Mouse (Mus musculus) heart, postnatal 0 days (tissue): ENCODE data around the gene Smarce1. TPM values are rescaled to one million over a fixed set of nuclear protein-coding genes. Genes with fewer than 3 reads are reported as not detected.

Source experiments
- ATAC-seq: fragments of 200-750 bp; cut with Nextera tagmentation; 2 replicates; pipeline ENCODE4 v1.8.0; 2017; ENCODE audit warnings: low read depth, moderate number of reproducible peaks, moderate library complexity; ENCODE audit not compliant: insufficient read depth
- DNase-seq: peaks from one replicate; pipeline ENCODE4 v3.0.0-alpha.2; 2016; ENCODE audit warnings: low spot score
- H3K27ac ChIP-seq: fragments of 300-500 bp; sonication (generic); 2 replicates; pipeline ENCODE4 v1.5.1; 2014; ENCODE audit warnings: low read depth, mild to moderate bottlenecking
- H3K27me3 ChIP-seq: fragments of 300-500 bp; sonication (generic); 2 replicates; pipeline ENCODE4 v1.6.1; 2014; ENCODE audit warnings: low read length, mixed read lengths; ENCODE audit not compliant: control insufficient read depth, insufficient read depth
- H3K36me3 ChIP-seq: fragments of 300-500 bp; sonication (generic); replicated peaks from 2 replicates; pipeline ENCODE4 v1.6.1; 2014; ENCODE audit warnings: low read length, mixed read lengths; ENCODE audit not compliant: control insufficient read depth, insufficient read depth
- H3K4me1 ChIP-seq: fragments of 300-500 bp; sonication (generic); 2 replicates; pipeline ENCODE4 v1.6.1; 2014; ENCODE audit warnings: antibody characterized with exemption; ENCODE audit not compliant: control insufficient read depth, insufficient read depth
- H3K4me2 ChIP-seq: fragments of 300-500 bp; sonication (generic); 2 replicates; pipeline ENCODE4 v1.6.1; 2014; ENCODE audit warnings: low read depth, mild to moderate bottlenecking, low read length, moderate library complexity
- H3K4me3 ChIP-seq: fragments of 300-500 bp; sonication (generic); 2 replicates; pipeline ENCODE4 v1.5.1; 2014; ENCODE audit warnings: low read depth, low read length
- H3K9ac ChIP-seq: fragments of 300-500 bp; sonication (generic); replicated peaks from 2 replicates; pipeline ENCODE4 v1.6.1; 2014; ENCODE audit warnings: low read depth, low read length, mixed read lengths
- H3K9me3 ChIP-seq: fragments of 300-500 bp; sonication (generic); replicated peaks from 2 replicates; pipeline ENCODE4 v1.6.1; 2016; ENCODE audit warnings: low read length; ENCODE audit not compliant: control insufficient read depth
- CTCF ChIP-seq: IDR thresholded peaks from 2 replicates; pipeline ENCODE4 v1.5.1; 2016; ENCODE audit warnings: antibody characterized with exemption, control low read depth, low read depth
- EP300 ChIP-seq: IDR thresholded peaks from 2 replicates; pipeline ENCODE4 v1.6.1; 2016; ENCODE audit warnings: antibody characterized with exemption, low read depth
- WGBS: fragments of 180-500 bp; shearing (Covaris S2); extraction: QIAGEN DNeasy Blood & Tissue Kit; methylation state at CpG from one replicate; pipeline ENCODE4 v1.1.7; 2014; 5-methylcytosine and 5-hydroxymethylcytosine counted together
- polyA plus RNA-seq: library from polyadenylated mRNA; unstranded; fragments of >200 nt; fragmentation: Nextera tagmentation; extraction: Ambion mirVana; gene quantifications from 2 replicates; pipeline ENCODE4 v1.2.1, GENCODE M21; 2015
- total RNA-seq: library from RNA; depleted of rRNA; stranded (reverse); fragments of >200 nt; gene quantifications from 2 replicates; pipeline ENCODE4 v1.2.3, GENCODE M21; 2014; ENCODE audit warnings: low replicate concordance

The Smarce1 gene
- total and polyA plus RNA-seq, 2 experiments from 2014 or later: 96.9 to 126 TPM

DNA sequence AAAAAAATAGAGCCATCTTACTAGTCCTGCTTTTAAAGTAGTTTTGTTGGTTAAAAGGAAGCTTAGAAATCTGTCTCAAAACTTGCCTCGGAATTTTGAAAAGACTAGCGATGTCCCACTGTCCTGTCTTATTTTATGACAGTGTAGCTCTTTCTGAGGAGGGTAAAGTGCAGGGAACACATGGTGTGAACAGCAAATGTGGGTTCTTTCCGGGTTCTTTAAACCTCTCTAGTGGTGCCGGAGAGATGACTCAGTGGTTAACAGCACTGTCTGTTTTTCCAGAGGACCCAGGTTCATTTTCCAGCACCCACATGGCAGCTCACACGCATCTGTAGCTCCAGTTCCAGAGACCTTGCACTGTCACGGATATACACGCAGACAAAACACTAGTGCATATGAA is 38.4 kb upstream of the Smarce1 start:
- Histone ChIP-seq H3K9ac (no peak overlapping the region), H3K4me1 (no peaks in the 10 kb centered on the region), H3K4me3 (no peak overlapping the region), H3K36me3 (no peaks in the 10 kb centered on the region), H3K27me3 (no peaks in the 10 kb centered on the region), H3K9me3 (no peaks in the 10 kb centered on the region), H3K4me2 (no peak overlapping the region), H3K27ac (no peak overlapping the region)
- ATAC-seq: no peak
- DNase-seq: no peak
- 70% methylated on average over 7 of the region's 7 CpGs for WGBS
- TF ChIP-seq EP300 (no peak), CTCF (no peak)

GRCm38 (mm10) chr11:99265796-99266195 is 35.0 kb upstream of the Smarce1 start:
- DNase-seq (peak; percentile 37), ATAC-seq (peak; percentile 30; the same call in 1 of the 2 replicates)
- Histone ChIP-seq H3K9ac (no peak overlapping the region), H3K27me3 (no peaks in the 10 kb centered on the region), H3K9me3 (no peaks in the 10 kb centered on the region), H3K4me1 (no peaks in the 10 kb centered on the region), H3K4me3 (no peak overlapping the region), H3K27ac (peak overlapping the region; percentile 61), H3K36me3 (no peaks in the 10 kb centered on the region), H3K4me2 (no peak overlapping the region)
- no peak for TF ChIP-seq EP300
- TF ChIP-seq CTCF: no peak
- WGBS: 43% methylated on average over 9 of the region's 9 CpGs

GRCm38 (mm10) chr11:99265220-99265619 is 34.4 kb upstream of the Smarce1 start:
- TF ChIP-seq EP300 (no peak), CTCF (no peak)

GRCm38 (mm10) chr11:99256213-99256612 is 25.4 kb upstream of the Smarce1 start:
- Histone ChIP-seq H3K9me3 (no peaks in the 10 kb centered on the region), H3K27me3 (no peaks in the 10 kb centered on the region)
- 72% methylated on average over 4 of the region's 4 CpGs for WGBS

More at GRCm38 (mm10) chr11:99265220-99265619, 34.4 kb upstream of the Smarce1 start:
- no peaks in the 10 kb centered on the region for H3K9me3 ChIP-seq
- no peak overlapping the region for H3K4me3 ChIP-seq
- H3K9ac ChIP-seq: no peak overlapping the region
- 44% methylated on average over 9 of the region's 9 CpGs for WGBS
- H3K27ac ChIP-seq: peak overlapping the region; percentile 61; the same call in 1 of the 2 replicates
- no peak overlapping the region for H3K4me2 ChIP-seq
- ATAC-seq: no peak; the same call in 1 of the 2 replicates
- no peaks in the 10 kb centered on the region for H3K27me3 ChIP-seq
- peak; percentile 47 for DNase-seq
- no peaks in the 10 kb centered on the region for H3K4me1 ChIP-seq
- H3K36me3 ChIP-seq: no peaks in the 10 kb centered on the region

GRCm38 (mm10) chr11:99255316-99255715 is 24.5 kb upstream of the Smarce1 start:
- 89% methylated on average over 8 of the region's 8 CpGs for WGBS

More at GRCm38 (mm10) chr11:99256213-99256612, 25.4 kb upstream of the Smarce1 start:
- TF ChIP-seq CTCF (no peak), EP300 (no peak)
- ATAC-seq: no peak
- no peak overlapping the region for H3K4me3 ChIP-seq
- H3K27ac ChIP-seq: no peak overlapping the region
- no peak overlapping the region for H3K4me2 ChIP-seq
- H3K4me1 ChIP-seq: no peaks in the 10 kb centered on the region
- H3K9ac ChIP-seq: no peak overlapping the region
- DNase-seq: no peak
- no peaks in the 10 kb centered on the region for H3K36me3 ChIP-seq

DNA sequence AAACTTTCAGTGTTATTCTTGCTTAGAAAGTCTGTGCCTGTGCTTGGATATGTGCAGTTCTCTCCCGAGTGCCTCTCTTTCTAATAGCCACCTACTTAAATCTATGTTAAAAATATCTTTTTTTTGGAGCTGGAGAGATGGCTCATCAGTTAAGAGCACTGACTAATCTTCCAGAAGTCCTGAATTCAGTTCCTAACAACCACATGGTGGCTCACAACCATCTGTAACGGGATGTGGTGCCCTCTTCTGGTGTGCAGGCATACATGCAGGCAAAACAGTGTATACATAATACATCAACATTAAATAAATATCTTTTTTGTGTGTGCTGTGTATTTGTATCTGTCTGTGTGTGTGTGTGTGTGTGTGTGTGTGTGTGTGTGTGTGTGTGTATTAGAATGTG is 23.1 kb upstream of the Smarce1 start:
- 56% methylated on average over 2 of the region's 2 CpGs for WGBS
- no peak for ATAC-seq

More at GRCm38 (mm10) chr11:99255316-99255715, 24.5 kb upstream of the Smarce1 start:
- ATAC-seq (no peak), DNase-seq (no peak)
- no peak overlapping the region for H3K27ac ChIP-seq
- H3K27me3 ChIP-seq: no peaks in the 10 kb centered on the region
- no peaks in the 10 kb centered on the region for H3K4me1 ChIP-seq
- H3K4me3 ChIP-seq: no peak overlapping the region
- no peak for TF ChIP-seq EP300
- no peak for TF ChIP-seq CTCF
- no peaks in the 10 kb centered on the region for H3K9me3 ChIP-seq
- no peak overlapping the region for H3K4me2 ChIP-seq
- no peaks in the 10 kb centered on the region for H3K36me3 ChIP-seq
- no peak overlapping the region for H3K9ac ChIP-seq

More for the DNA sequence above, 23.1 kb upstream of the Smarce1 start:
- TF ChIP-seq EP300 (no peak), CTCF (no peak)
- Histone ChIP-seq H3K4me3 (no peak overlapping the region), H3K4me1 (no peaks in the 10 kb centered on the region), H3K9me3 (no peaks in the 10 kb centered on the region), H3K36me3 (no peaks in the 10 kb centered on the region), H3K27ac (no peak overlapping the region), H3K27me3 (no peaks in the 10 kb centered on the region), H3K9ac (no peak overlapping the region), H3K4me2 (no peak overlapping the region)
- no peak for DNase-seq
